Mouse (Mus musculus): ENCODE measurements around the gene Serpinh1. TPM values are rescaled to one million over a fixed set of nuclear protein-coding genes. Genes with fewer than 3 reads are reported as not detected.

Gene Serpinh1
- polyA plus RNA-seq, 1 experiment = 27.5 TPM

Other genes starting within 250 kb of the Serpinh1 start
- gene Uvrag, start 212.1 kb downstream of the Serpinh1 start, polyA plus RNA-seq (2012; rRNA removed) = 15.6 and 16.8 TPM in 2 replicates
- 58.0 and 63.4 TPM in 2 replicates for gene Dgat2, start 170.5 kb downstream of the Serpinh1 start, polyA plus RNA-seq (2012; rRNA removed)
- gene Mogat2, start 114.6 kb downstream of the Serpinh1 start, polyA plus RNA-seq (2012; rRNA removed) = 0.04 TPM in 1 of 2 replicates, not detected in the other
- gene Map6, start 85.8 kb downstream of the Serpinh1 start, polyA plus RNA-seq (2012; rRNA removed) = 69.4 and 77.7 TPM in 2 replicates
- gene Gdpd5, start 28.2 kb upstream of the Serpinh1 start, polyA plus RNA-seq (2012; rRNA removed) = 54.1 and 66.2 TPM in 2 replicates
- gene Klhl35, start 112.8 kb upstream of the Serpinh1 start, polyA plus RNA-seq (2012; rRNA removed) = 1.7 and 2.5 TPM in 2 replicates
- 494 and 531 TPM in 2 replicates for gene Rps3, start 130.5 kb upstream of the Serpinh1 start, polyA plus RNA-seq (2012; rRNA removed)
- 135 and 141 TPM in 2 replicates for gene Arrb1, start 182.2 kb upstream of the Serpinh1 start, polyA plus RNA-seq (2012; rRNA removed)

Measured in frontal cortex, adult 2 months (tissue).